Mouse (Mus musculus) neural tube, embryonic 13.5 days (tissue): ENCODE measurements around the gene Olfr77. TPM values are rescaled to one million over a fixed set of nuclear protein-coding genes. Genes with fewer than 3 reads are reported as not detected.

Source experiments
- ATAC-seq: fragments of 200-750 bp; cut with Nextera tagmentation; 2 replicates; pipeline ENCODE4 v1.8.0; 2017; ENCODE audit warnings: low read depth, mild to moderate bottlenecking, moderate TSS enrichment, moderate library complexity
- H3K27ac ChIP-seq: fragments of 300-500 bp; sonication (generic); replicated peaks from 2 replicates; pipeline ENCODE4 v1.5.1; 2015; ENCODE audit warnings: moderate library complexity, mild to moderate bottlenecking, inconsistent platforms
- H3K27me3 ChIP-seq: fragments of 300-500 bp; sonication (generic); 2 replicates; pipeline ENCODE4 v1.6.1; 2015; ENCODE audit warnings: mild to moderate bottlenecking, inconsistent platforms
- H3K36me3 ChIP-seq: fragments of 300-500 bp; sonication (generic); 2 replicates; pipeline ENCODE4 v1.6.1; 2015; ENCODE audit warnings: mild to moderate bottlenecking, inconsistent platforms
- H3K4me1 ChIP-seq: fragments of 300-500 bp; sonication (generic); replicated peaks from 2 replicates; pipeline ENCODE4 v1.6.1; 2015; ENCODE audit warnings: inconsistent platforms
- H3K4me2 ChIP-seq: fragments of 300-500 bp; sonication (generic); 2 replicates; pipeline ENCODE4 v1.6.1; 2015; ENCODE audit warnings: inconsistent platforms, mild to moderate bottlenecking, moderate library complexity
- H3K4me3 ChIP-seq: fragments of 300-500 bp; sonication (generic); 2 replicates; pipeline ENCODE4 v1.5.1; 2015; ENCODE audit warnings: mild to moderate bottlenecking, inconsistent platforms
- H3K9ac ChIP-seq: fragments of 300-500 bp; sonication (generic); 2 replicates; pipeline ENCODE4 v1.6.1; 2015; ENCODE audit warnings: moderate library complexity, mild to moderate bottlenecking, inconsistent platforms
- H3K9me3 ChIP-seq: fragments of 300-500 bp; sonication (generic); 2 replicates; pipeline ENCODE4 v1.6.1; 2016; ENCODE audit warnings: inconsistent platforms
- WGBS: fragments of 180-500 bp; shearing (Covaris S2); methylation state at CpG from one replicate; pipeline ENCODE4 v1.1.7; 2015; 5-methylcytosine and 5-hydroxymethylcytosine counted together
- polyA plus RNA-seq: library from polyadenylated mRNA; unstranded; fragments of >200 nt; fragmentation: Nextera tagmentation; extraction: Ambion mirVana; gene quantifications from 2 replicates; pipeline ENCODE4 v1.2.1, GENCODE M21; 2015

Olfr77 gene
- polyA plus RNA-seq: 0.12 and 0.14 TPM in 2 replicates

DNA sequence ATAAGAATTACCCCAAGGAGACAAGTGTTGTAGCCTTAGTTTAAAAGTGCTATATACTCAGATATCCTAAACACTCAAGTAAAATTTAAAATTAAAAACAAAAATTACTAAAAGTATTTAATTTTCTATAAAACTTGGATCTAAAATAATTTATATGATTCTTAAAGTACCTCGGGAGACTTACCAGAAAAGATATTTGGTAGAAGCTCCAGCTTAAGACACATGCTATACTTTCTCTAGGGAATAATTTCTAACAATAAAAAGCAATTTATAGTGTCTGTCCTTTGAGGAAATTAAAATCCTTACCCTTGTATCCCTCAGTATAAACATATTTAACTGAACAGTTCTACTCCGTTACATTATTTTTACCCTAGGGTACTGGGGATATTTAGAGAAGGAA is at the start of gene Olfr77:
TSS of gene Olfr77 (plus strand) at position 301 of the 400 bp plus-strand sequence.
- Histone ChIP-seq H3K4me3 (no peak within 1 kb of the TSS), H3K27ac (no peak within 1 kb of the TSS), H3K9me3 (peaks cover 7% of the 10 kb centered on the region), H3K9ac (no peak within 1 kb of the TSS), H3K4me2 (no peak within 1 kb of the TSS), H3K36me3 (no peaks in the 10 kb centered on the region), H3K4me1 (no peaks in the 10 kb centered on the region), H3K27me3 (no peaks in the 10 kb centered on the region)
- 90% methylated on average over 2 of the region's 2 CpGs for WGBS
- no peak for ATAC-seq

DNA sequence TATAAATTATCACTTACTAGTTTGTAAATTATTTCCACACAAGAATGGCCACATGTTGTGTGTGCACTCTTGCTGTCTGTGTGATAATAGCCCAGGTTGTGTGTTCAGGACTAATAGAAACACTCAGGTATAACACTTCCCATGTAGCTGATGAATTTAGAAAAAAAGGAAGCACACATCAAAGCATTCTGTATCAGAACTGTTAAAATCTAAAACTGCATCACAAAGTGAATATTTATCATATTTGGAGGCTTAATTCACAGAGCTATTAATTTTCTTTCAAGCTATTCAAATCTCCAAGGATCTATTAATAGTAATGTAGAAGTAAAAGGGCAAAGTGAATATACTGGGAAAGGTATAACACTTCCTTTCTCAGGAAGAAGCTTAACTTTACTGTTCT is 28.8 kb upstream of the Olfr77 start, which contains the start of gene Olfr862:
TSS of gene Olfr862 (minus strand) at position 101 of the 400 bp plus-strand sequence.
- H3K9ac ChIP-seq: no peak within 1 kb of the TSS
- H3K4me1 ChIP-seq: no peaks in the 10 kb centered on the region
- H3K4me3 ChIP-seq: no peak within 1 kb of the TSS
- ATAC-seq: no peak
- H3K27ac ChIP-seq: no peak within 1 kb of the TSS
- no peaks in the 10 kb centered on the region for H3K27me3 ChIP-seq
- no peaks in the 10 kb centered on the region for H3K36me3 ChIP-seq
- no peak within 1 kb of the TSS for H3K4me2 ChIP-seq
- H3K9me3 ChIP-seq: 0 out of 2 replicates have a peak, but pooled peaks cover 5% of the 10 kb centered on the region

DNA sequence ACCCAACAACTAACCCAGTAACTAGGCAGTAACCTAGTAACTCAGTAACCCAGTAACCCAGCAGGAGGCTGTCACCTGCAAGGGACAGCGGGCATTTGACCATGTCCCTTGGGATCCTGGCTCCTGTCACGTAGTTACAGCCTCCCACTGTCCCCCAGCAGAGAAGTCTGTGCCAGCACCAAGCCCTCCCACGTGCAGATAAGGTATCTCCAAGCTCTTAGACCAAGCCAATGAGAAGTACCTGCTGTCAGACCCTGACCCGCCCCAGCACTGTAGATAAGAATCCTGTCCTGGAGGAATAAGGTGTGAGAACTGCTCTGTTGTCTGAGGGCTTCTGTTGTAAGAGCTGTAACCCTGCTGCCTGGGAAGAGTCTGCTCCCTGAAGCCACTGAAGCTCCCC is 5.5 kb upstream of the Olfr77 start:
- Histone ChIP-seq H3K9me3 (peaks cover 18% of the 10 kb centered on the region), H3K4me2 (no peak overlapping the region), H3K36me3 (no peaks in the 10 kb centered on the region), H3K4me1 (no peaks in the 10 kb centered on the region), H3K9ac (no peak overlapping the region), H3K27ac (no peak overlapping the region), H3K4me3 (no peak overlapping the region), H3K27me3 (no peaks in the 10 kb centered on the region)
- no peak for ATAC-seq
- WGBS: 63% methylated on average over 4 of the region's 4 CpGs

Other genes with a start within 250 kb of the Olfr77 start
- not detected in 2 replicates for gene Olfr857, start 207.4 kb upstream of the Olfr77 start, polyA plus RNA-seq
- not detected in 2 replicates for gene Olfr58, start 136.6 kb upstream of the Olfr77 start, polyA plus RNA-seq
- gene Olfr859, start 112.0 kb upstream of the Olfr77 start, polyA plus RNA-seq: not detected in 2 replicates
- not detected in 2 replicates for gene Olfr860, start 67.1 kb upstream of the Olfr77 start, polyA plus RNA-seq
- not detected in 2 replicates for gene Olfr862, start 28.9 kb upstream of the Olfr77 start, polyA plus RNA-seq
- not detected in 2 replicates for gene Olfr866, start 111.2 kb downstream of the Olfr77 start, polyA plus RNA-seq
- gene Olfr867, start 140.7 kb downstream of the Olfr77 start, polyA plus RNA-seq: not detected in 2 replicates
- gene Olfr868, start 181.8 kb downstream of the Olfr77 start, polyA plus RNA-seq: not detected in 2 replicates
- gene Olfr869, start 212.1 kb downstream of the Olfr77 start, polyA plus RNA-seq: not detected in 2 replicates